Mouse (Mus musculus) embryonic fibroblast, embryonic 13.5 days (primary cell): ENCODE data around the gene Apeh.

ENCODE experiments used
- CTCF ChIP-seq: IDR thresholded peaks from 2 replicates; pipeline ENCODE4 v1.5.1; 2011; ENCODE audit warnings: mild to moderate bottlenecking, control low read depth, low read length, moderate library complexity, borderline replicate concordance; ENCODE audit not compliant: insufficient read depth
- POLR2A ChIP-seq: IDR thresholded peaks from 2 replicates; pipeline ENCODE4 v1.6.1; 2011; ENCODE audit warnings: low read depth, mild to moderate bottlenecking, control low read depth, low read length, moderate library complexity

GRCm38 (mm10) chr9:108136930-108137462 lies 42.6 kb upstream of the Apeh start:
- TF ChIP-seq POLR2A (no peak), CTCF (no peak)
